ENCODE assay signal across 18 mouse cellular contexts in genomic region chr7:98190578-98190977, GRCm38 (mm10). TPM values are rescaled to one million over a fixed set of nuclear protein-coding genes. Genes with fewer than 3 reads are reported as not detected.
DNase-seq lines count a peak whose midpoint lies in the region; ATAC-seq and TF ChIP-seq lines count a peak whose summit lies in the region.
"Had no signal": no experiment of that assay in that cellular context is flagged by ENCODE, and none has a peak within 500 bp of the region (broad histone marks: within the 10 kb centered on the region; RNA-seq: fewer than 3 reads in every experiment).

No protein-coding gene starts in this region.

- H3K4me2 ChIP-seq in kidney, postnatal 0 days (ENCODE audit: low read length) = no peak overlapping the region
- H3K4me2 ChIP-seq in midbrain, embryonic 14.5 days (ENCODE audit: low read length) = no peak overlapping the region
- no peak overlapping the region for H3K4me2 ChIP-seq in midbrain, embryonic 13.5 days (replicated peaks)
- H3K4me2 ChIP-seq in liver, postnatal 0 days (ENCODE audit: low read depth, low read length) = no peak overlapping the region
- H3K4me2 ChIP-seq: embryonic facial prominence, embryonic 13.5 days; forebrain, embryonic 12.5 days; hindbrain, embryonic 15.5 days; neural tube, embryonic 12.5 days had no signal

- no peaks in the 10 kb centered on the region for H3K9me3 ChIP-seq in kidney, postnatal 0 days (replicated peaks; ENCODE audit: low read length)
- H3K9me3 ChIP-seq in midbrain, embryonic 14.5 days (ENCODE audit: control insufficient read depth, low read length) = no peaks in the 10 kb centered on the region
- H3K9me3 ChIP-seq in midbrain, embryonic 13.5 days = no peaks in the 10 kb centered on the region
- H3K9me3 ChIP-seq in liver, postnatal 0 days (ENCODE audit: low read length) = no peaks in the 10 kb centered on the region
- H3K9me3 ChIP-seq: embryonic facial prominence, embryonic 13.5 days; forebrain, embryonic 12.5 days; hindbrain, embryonic 15.5 days; neural tube, embryonic 12.5 days had no signal

- no peaks in the 10 kb centered on the region for H3K36me3 ChIP-seq in kidney, postnatal 0 days (ENCODE audit: insufficient read depth, low read length)
- no peaks in the 10 kb centered on the region for H3K36me3 ChIP-seq in midbrain, embryonic 14.5 days (ENCODE audit: control insufficient read depth, insufficient read depth, low read length)
- no peaks in the 10 kb centered on the region for H3K36me3 ChIP-seq in midbrain, embryonic 13.5 days
- H3K36me3 ChIP-seq in liver, postnatal 0 days (replicated peaks; ENCODE audit: insufficient read depth, low read length) = no peaks in the 10 kb centered on the region
- H3K36me3 ChIP-seq: embryonic facial prominence, embryonic 13.5 days; forebrain, embryonic 12.5 days; hindbrain, embryonic 15.5 days; neural tube, embryonic 12.5 days had no signal

- no peak for ATAC-seq in kidney, postnatal 0 days (replicated peaks; ENCODE audit: low FRiP score, low read depth)
- ATAC-seq in midbrain, embryonic 14.5 days (ENCODE audit: low FRiP score, low TSS enrichment) = no peak
- no peak for ATAC-seq in midbrain, embryonic 13.5 days
- no peak for ATAC-seq in liver, postnatal 0 days
- ATAC-seq: CD4-positive, CD25-positive, alpha-beta regulatory T cell, adult 4 months had no signal

- no peak for DNase-seq in kidney, postnatal 0 days (ENCODE audit: low spot score)
- no peak for DNase-seq in kidney, adult 9 months
- DNase-seq in midbrain, embryonic 14.5 days = peak; percentile 33
- peak; percentile 25 for DNase-seq in MEL-GATA-1-ER (ENCODE audit: extremely low read depth, low read depth)
- DNase-seq in liver, postnatal 0 days = no peak
- no peak for DNase-seq in thymus, postnatal 4 days
- DNase-seq: adrenal gland, adult 2 months; cerebellum, adult 2 months; heart, adult 18-20 months; kidney, adult 8-10 months; thymus, adult 18-20 months had no signal

- H3K27me3 ChIP-seq in kidney, postnatal 0 days (ENCODE audit: insufficient read depth, low read length) = peaks cover 29% of the 10 kb centered on the region
- peaks cover 53% of the 10 kb centered on the region for H3K27me3 ChIP-seq in midbrain, embryonic 14.5 days (ENCODE audit: control insufficient read depth, insufficient read depth, low read length)
- H3K27me3 ChIP-seq in midbrain, embryonic 13.5 days = peaks cover 67% of the 10 kb centered on the region
- peaks cover 35% of the 10 kb centered on the region for H3K27me3 ChIP-seq in liver, postnatal 0 days (ENCODE audit: insufficient read depth, low read length)

- H3K27ac ChIP-seq in kidney, postnatal 0 days = no peak overlapping the region
- no peak overlapping the region for H3K27ac ChIP-seq in midbrain, embryonic 14.5 days (replicated peaks; ENCODE audit: low read depth, low read length)
- no peak overlapping the region for H3K27ac ChIP-seq in midbrain, embryonic 13.5 days
- no peak overlapping the region for H3K27ac ChIP-seq in liver, postnatal 0 days (ENCODE audit: low read depth)
- H3K27ac ChIP-seq: embryonic facial prominence, embryonic 13.5 days; forebrain, embryonic 12.5 days; hindbrain, embryonic 15.5 days; macrophage; neural tube, embryonic 12.5 days had no signal

- 94% methylated on average over 1 of the region's 1 CpGs for WGBS in kidney, postnatal 0 days
- 91% methylated on average over 1 of the region's 1 CpGs for WGBS in midbrain, embryonic 14.5 days
- WGBS in midbrain, embryonic 13.5 days = 90% methylated on average over 1 of the region's 1 CpGs
- WGBS in liver, postnatal 0 days (ENCODE audit: insufficient replicate concordance) = 75% methylated on average over 1 of the region's 1 CpGs

- no peak for TF ChIP-seq EP300 in liver, postnatal 0 days (IDR thresholded peaks at IDR 0.05; ENCODE audit: low read depth)

- no peak overlapping the region for H3K4me3 ChIP-seq in kidney, postnatal 0 days (replicated peaks; ENCODE audit: low read depth, low read length)
- H3K4me3 ChIP-seq in midbrain, embryonic 14.5 days (replicated peaks; ENCODE audit: low read depth, low read length) = no peak overlapping the region
- no peak overlapping the region for H3K4me3 ChIP-seq in midbrain, embryonic 13.5 days (replicated peaks)
- H3K4me3 ChIP-seq in liver, postnatal 0 days (ENCODE audit: low read depth, low read length) = no peak overlapping the region
- H3K4me3 ChIP-seq: embryonic facial prominence, embryonic 13.5 days; forebrain, embryonic 12.5 days; hindbrain, embryonic 15.5 days; neural tube, embryonic 12.5 days had no signal

- peak; percentile 49 for TF ChIP-seq CTCF in kidney, postnatal 0 days (IDR thresholded peaks at IDR 0.05; ENCODE audit: low read depth)
- peak; percentile 51 for TF ChIP-seq CTCF in liver, postnatal 0 days (IDR thresholded peaks at IDR 0.05; ENCODE audit: low read depth)

- no peak overlapping the region for H3K9ac ChIP-seq in kidney, postnatal 0 days (ENCODE audit: low read depth, low read length)
- no peak overlapping the region for H3K9ac ChIP-seq in midbrain, embryonic 14.5 days (replicated peaks; ENCODE audit: low read length)
- no peak overlapping the region for H3K9ac ChIP-seq in midbrain, embryonic 13.5 days (replicated peaks)
- no peak overlapping the region for H3K9ac ChIP-seq in liver, postnatal 0 days (replicated peaks)
- H3K9ac ChIP-seq: embryonic facial prominence, embryonic 13.5 days; forebrain, embryonic 12.5 days; hindbrain, embryonic 15.5 days; neural tube, embryonic 12.5 days had no signal

- peaks cover 10% of the 10 kb centered on the region for H3K4me1 ChIP-seq in kidney, postnatal 0 days (replicated peaks; ENCODE audit: insufficient read depth, low read length)
- H3K4me1 ChIP-seq in midbrain, embryonic 14.5 days (ENCODE audit: control insufficient read depth, insufficient read depth, low read length) = peaks cover 24% of the 10 kb centered on the region
- peaks cover 31% of the 10 kb centered on the region for H3K4me1 ChIP-seq in midbrain, embryonic 13.5 days (replicated peaks)
- H3K4me1 ChIP-seq in liver, postnatal 0 days (ENCODE audit: insufficient read depth) = peaks cover 16% of the 10 kb centered on the region

RNA-seq across cellular contexts. Expression of gene B3gnt6, which starts 8.7 kb away (rescaled TPM):
- polyA plus RNA-seq in kidney, postnatal 0 days (2015; fragmentation: Nextera tagmentation; extraction: Ambion mirVana) = 0.13 and 0.20 TPM in 2 replicates
- 0.12 and 0.32 TPM in 2 replicates for polyA plus RNA-seq in midbrain, embryonic 14.5 days (2014; fragmentation: Nextera tagmentation; extraction: Ambion mirVana)
- polyA plus RNA-seq in midbrain, embryonic 13.5 days (2015; fragmentation: Nextera tagmentation; extraction: Ambion mirVana) = 0.07 and 0.10 TPM in 2 replicates
- 0.05 TPM in 2 replicates for polyA plus RNA-seq in liver, postnatal 0 days (2015; fragmentation: Nextera tagmentation; extraction: Ambion mirVana)
- polyA plus RNA-seq: CD4-positive, CD25-positive, alpha-beta regulatory T cell, adult 4 months; embryonic facial prominence, embryonic 13.5 days; macrophage had no signal

RNA-seq across cellular contexts. Expression of gene Capn5, which starts 12.5 kb away (rescaled TPM):
- polyA plus RNA-seq in kidney, postnatal 0 days (2015; fragmentation: Nextera tagmentation; extraction: Ambion mirVana) = 12.9 and 13.0 TPM in 2 replicates
- polyA plus RNA-seq in midbrain, embryonic 14.5 days (2014; fragmentation: Nextera tagmentation; extraction: Ambion mirVana) = 9.8 and 9.9 TPM in 2 replicates
- 10.1 and 10.8 TPM in 2 replicates for polyA plus RNA-seq in midbrain, embryonic 13.5 days (2015; fragmentation: Nextera tagmentation; extraction: Ambion mirVana)
- 4.4 and 4.5 TPM in 2 replicates for polyA plus RNA-seq in liver, postnatal 0 days (2015; fragmentation: Nextera tagmentation; extraction: Ambion mirVana)

RNA-seq across cellular contexts. Expression of gene Omp, which starts 45.3 kb away (rescaled TPM):
- polyA plus RNA-seq in kidney, postnatal 0 days (2015; fragmentation: Nextera tagmentation; extraction: Ambion mirVana) = 0.38 and 0.50 TPM in 2 replicates
- polyA plus RNA-seq in midbrain, embryonic 14.5 days (2014; fragmentation: Nextera tagmentation; extraction: Ambion mirVana) = 0.29 and 0.43 TPM in 2 replicates
- polyA plus RNA-seq in midbrain, embryonic 13.5 days (2015; fragmentation: Nextera tagmentation; extraction: Ambion mirVana) = 0.21 and 0.28 TPM in 2 replicates
- polyA plus RNA-seq in liver, postnatal 0 days (2015; fragmentation: Nextera tagmentation; extraction: Ambion mirVana) = 0.23 and 0.27 TPM in 2 replicates
- polyA plus RNA-seq: CD4-positive, CD25-positive, alpha-beta regulatory T cell, adult 4 months; macrophage had no signal

Comparison
In these comparisons a context has a peak if more than half of its experiments do, and no peak if none do; other contexts are left out.
1. DNase-seq: peak in midbrain, embryonic 14.5 days (single experiment) and MEL-GATA-1-ER (single experiment); none in kidney, postnatal 0 days (single experiment), kidney, adult 9 months (single experiment), liver, postnatal 0 days (single experiment) and thymus, postnatal 4 days (single experiment).